Mouse (Mus musculus): ENCODE measurements around the gene Clcn5. TPM values are rescaled to one million over a fixed set of nuclear protein-coding genes. Genes with fewer than 3 reads are reported as not detected.

The Clcn5 gene
- polyA plus RNA-seq, 1 experiment from 2014 or later, result 36.0 TPM

- H3K4me2 ChIP-seq (ENCODE audit: low read depth, low read length), result peak overlapping the region; percentile 55
- no peaks in the 10 kb centered on the region for H3K4me1 ChIP-seq (ENCODE audit: control insufficient read depth, insufficient read depth, low read length)
- no peaks in the 10 kb centered on the region for H3K27me3 ChIP-seq (replicated peaks; ENCODE audit: control insufficient read depth, insufficient read depth, low read length)
- no peak for ATAC-seq (ENCODE audit: low read depth)
- 0 out of 2 replicates have a peak, but pooled peaks cover 3% of the 10 kb centered on the region for H3K36me3 ChIP-seq (ENCODE audit: control insufficient read depth, insufficient read depth, low read length)
- peak overlapping the region; percentile 60 for H3K9ac ChIP-seq (ENCODE audit: low read depth, low read length)
- WGBS, result 31% methylated on average over 10 of the region's 10 CpGs
- peak overlapping the region; percentile 85 for H3K27ac ChIP-seq (replicated peaks; ENCODE audit: low read depth, low read length)
- H3K9me3 ChIP-seq (ENCODE audit: control insufficient read depth, low read length), result no peaks in the 10 kb centered on the region
- peak overlapping the region; percentile 35 for H3K4me3 ChIP-seq (ENCODE audit: low read depth, low read length)
- DNase-seq (ENCODE audit: low spot score), result no peak
These were observed 131.5 kb downstream of the Clcn5 start for GRCm38 (mm10) chrX:7187455-7188310.

DNA sequence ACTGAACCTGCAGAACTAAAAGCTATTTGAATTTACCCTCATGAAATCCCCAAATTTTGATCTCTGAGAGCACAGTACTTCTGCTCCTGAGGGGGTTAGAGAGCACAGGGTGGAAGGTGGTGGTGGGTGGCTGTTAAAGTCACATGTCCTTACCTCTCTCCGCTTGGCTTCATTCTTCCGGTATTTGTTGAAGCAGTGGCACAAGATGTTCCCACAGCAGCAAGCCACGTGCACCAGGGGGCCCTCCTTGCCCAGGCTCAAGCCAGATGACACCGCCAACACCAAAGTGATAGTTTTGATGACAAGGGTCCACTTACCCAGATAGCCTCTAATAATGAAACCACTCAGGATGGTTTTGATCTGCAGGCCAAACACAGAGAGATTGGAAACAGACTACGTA, 149.0 kb downstream of the Clcn5 start:
- H3K27ac ChIP-seq (replicated peaks; ENCODE audit: low read depth, low read length), result no peak overlapping the region
- H3K9ac ChIP-seq (ENCODE audit: low read depth, low read length), result no peak overlapping the region
- DNase-seq (ENCODE audit: low spot score) (no peak), ATAC-seq (ENCODE audit: low read depth) (no peak)
- no peaks in the 10 kb centered on the region for H3K4me1 ChIP-seq (ENCODE audit: control insufficient read depth, insufficient read depth, low read length)
- H3K4me2 ChIP-seq (ENCODE audit: low read depth, low read length), result no peak overlapping the region
- H3K4me3 ChIP-seq (ENCODE audit: low read depth, low read length), result no peak overlapping the region
- no peaks in the 10 kb centered on the region for H3K9me3 ChIP-seq (ENCODE audit: control insufficient read depth, low read length)
- 0 out of 2 replicates have a peak, but pooled peaks cover 16% of the 10 kb centered on the region for H3K36me3 ChIP-seq (ENCODE audit: control insufficient read depth, insufficient read depth, low read length)
- 84% methylated on average over 5 of the region's 5 CpGs for WGBS
- H3K27me3 ChIP-seq (replicated peaks; ENCODE audit: control insufficient read depth, insufficient read depth, low read length), result no peaks in the 10 kb centered on the region

DNA sequence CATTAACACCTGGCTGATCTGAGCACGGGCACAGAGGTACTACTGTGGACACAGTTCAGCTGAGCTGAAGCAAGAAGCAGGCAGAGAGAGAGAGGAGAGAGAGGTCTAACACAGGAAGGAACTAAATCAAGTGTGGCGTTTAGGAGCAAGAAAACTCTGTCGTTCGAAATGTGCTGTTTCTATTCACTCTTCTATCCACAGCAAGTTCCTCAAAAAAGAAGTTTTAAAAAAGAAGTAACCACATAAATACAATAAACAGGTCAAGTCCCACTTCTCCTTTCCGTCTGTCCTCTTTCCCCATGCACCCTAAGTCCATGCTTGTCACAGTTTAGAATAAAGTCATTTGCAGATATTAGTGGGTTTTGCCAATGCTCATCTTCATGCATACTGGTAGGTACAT, 150.4 kb downstream of the Clcn5 start:
- Histone ChIP-seq H3K4me1 (ENCODE audit: control insufficient read depth, insufficient read depth, low read length) (no peaks in the 10 kb centered on the region), H3K4me2 (ENCODE audit: low read depth, low read length) (no peak overlapping the region), H3K27me3 (replicated peaks; ENCODE audit: control insufficient read depth, insufficient read depth, low read length) (no peaks in the 10 kb centered on the region), H3K9ac (ENCODE audit: low read depth, low read length) (no peak overlapping the region), H3K27ac (replicated peaks; ENCODE audit: low read depth, low read length) (no peak overlapping the region), H3K36me3 (ENCODE audit: control insufficient read depth, insufficient read depth, low read length) (0 out of 2 replicates have a peak, but pooled peaks cover 16% of the 10 kb centered on the region), H3K4me3 (ENCODE audit: low read depth, low read length) (no peak overlapping the region), H3K9me3 (ENCODE audit: control insufficient read depth, low read length) (no peaks in the 10 kb centered on the region)
- DNase-seq (ENCODE audit: low spot score) (no peak), ATAC-seq (ENCODE audit: low read depth) (no peak)
- 70% methylated on average over 5 of the region's 5 CpGs for WGBS

DNA sequence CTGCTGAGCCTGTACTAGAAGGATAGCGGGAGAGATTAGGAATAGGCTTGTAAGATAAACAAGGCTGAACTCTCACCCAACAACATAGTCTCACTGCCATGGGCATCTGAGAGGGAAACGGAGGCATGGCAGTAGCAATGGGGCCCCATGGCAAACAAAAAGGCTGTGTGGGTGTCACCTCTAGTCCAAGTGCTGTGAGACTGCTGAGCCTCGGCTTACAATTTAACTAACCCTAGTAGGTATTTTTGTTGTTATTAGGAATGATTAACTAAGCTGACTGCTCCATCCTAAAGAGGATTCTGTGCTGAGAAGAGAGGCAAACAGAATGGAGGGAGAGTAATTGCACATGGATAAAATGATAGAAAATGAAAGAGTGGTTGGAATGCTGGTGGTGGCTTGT, 161.2 kb downstream of the Clcn5 start:
- Histone ChIP-seq H3K36me3 (ENCODE audit: control insufficient read depth, insufficient read depth, low read length) (peaks cover 21% of the 10 kb centered on the region), H3K4me3 (ENCODE audit: low read depth, low read length) (no peak overlapping the region), H3K4me1 (ENCODE audit: control insufficient read depth, insufficient read depth, low read length) (no peaks in the 10 kb centered on the region), H3K27me3 (replicated peaks; ENCODE audit: control insufficient read depth, insufficient read depth, low read length) (no peaks in the 10 kb centered on the region), H3K4me2 (ENCODE audit: low read depth, low read length) (no peak overlapping the region), H3K9me3 (ENCODE audit: control insufficient read depth, low read length) (no peaks in the 10 kb centered on the region), H3K9ac (ENCODE audit: low read depth, low read length) (no peak overlapping the region), H3K27ac (replicated peaks; ENCODE audit: low read depth, low read length) (no peak overlapping the region)
- WGBS, result 92% methylated on average over 3 of the region's 3 CpGs
- DNase-seq (ENCODE audit: low spot score), result no peak
- no peak for ATAC-seq (ENCODE audit: low read depth)

DNA sequence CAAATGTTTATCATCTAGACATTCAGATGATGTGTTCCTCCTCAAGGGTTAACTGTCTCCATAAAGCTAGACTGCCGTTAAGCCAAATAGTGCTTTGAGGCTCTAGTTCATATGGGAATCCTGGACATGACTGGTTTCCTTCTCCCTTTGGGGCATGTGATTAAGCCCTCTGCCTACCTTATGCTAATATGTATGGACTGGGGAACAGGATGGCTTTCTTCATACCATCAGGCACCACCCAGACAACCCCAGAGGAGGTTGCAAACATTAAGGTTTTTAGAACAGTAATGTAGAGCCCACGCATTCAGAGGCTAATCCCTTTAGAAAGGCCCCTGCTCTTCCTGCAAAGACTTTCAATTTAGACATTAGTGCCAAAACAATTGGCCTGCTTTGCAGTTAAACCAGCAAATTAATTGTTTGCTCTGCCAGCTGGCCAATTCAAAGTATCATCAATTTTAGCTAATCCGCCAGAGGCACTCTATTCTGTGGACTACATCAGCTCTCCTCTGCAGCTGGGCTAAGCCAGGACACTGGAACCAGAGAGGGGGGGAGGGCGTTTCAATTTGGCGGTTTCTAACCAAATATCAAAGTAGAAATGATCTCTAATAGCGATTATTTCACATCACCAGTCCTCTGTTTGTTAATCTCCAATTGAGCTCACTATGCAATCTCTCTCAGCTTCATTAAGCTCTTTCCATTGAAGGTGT, 163.0 kb downstream of the Clcn5 start:
- Histone ChIP-seq H3K4me1 (ENCODE audit: control insufficient read depth, insufficient read depth, low read length) (no peaks in the 10 kb centered on the region), H3K4me2 (ENCODE audit: low read depth, low read length) (no peak overlapping the region), H3K9ac (ENCODE audit: low read depth, low read length) (no peak overlapping the region), H3K4me3 (ENCODE audit: low read depth, low read length) (no peak overlapping the region), H3K27me3 (replicated peaks; ENCODE audit: control insufficient read depth, insufficient read depth, low read length) (no peaks in the 10 kb centered on the region), H3K27ac (replicated peaks; ENCODE audit: low read depth, low read length) (no peak overlapping the region), H3K36me3 (ENCODE audit: control insufficient read depth, insufficient read depth, low read length) (peaks cover 17% of the 10 kb centered on the region), H3K9me3 (ENCODE audit: control insufficient read depth, low read length) (no peaks in the 10 kb centered on the region)
- ATAC-seq (ENCODE audit: low read depth) (no peak), DNase-seq (ENCODE audit: low spot score) (no peak)
- 71% methylated on average over 6 of the region's 6 CpGs for WGBS

- Histone ChIP-seq H3K27ac (replicated peaks; ENCODE audit: low read depth, low read length) (no peak overlapping the region), H3K27me3 (replicated peaks; ENCODE audit: control insufficient read depth, insufficient read depth, low read length) (no peaks in the 10 kb centered on the region), H3K4me2 (ENCODE audit: low read depth, low read length) (no peak overlapping the region), H3K4me3 (ENCODE audit: low read depth, low read length) (no peak overlapping the region), H3K36me3 (ENCODE audit: control insufficient read depth, insufficient read depth, low read length) (no peaks in the 10 kb centered on the region), H3K4me1 (ENCODE audit: control insufficient read depth, insufficient read depth, low read length) (no peaks in the 10 kb centered on the region), H3K9me3 (ENCODE audit: control insufficient read depth, low read length) (no peaks in the 10 kb centered on the region), H3K9ac (ENCODE audit: low read depth, low read length) (no peak overlapping the region)
- WGBS, result 75% methylated on average over 4 of the region's 4 CpGs
- no peak for DNase-seq (ENCODE audit: low spot score)
- ATAC-seq (ENCODE audit: low read depth), result no peak
These were observed 169.0 kb downstream of the Clcn5 start for GRCm38 (mm10) chrX:7150129-7150528.

- no peaks in the 10 kb centered on the region for H3K4me1 ChIP-seq (ENCODE audit: control insufficient read depth, insufficient read depth, low read length)
- no peak overlapping the region for H3K4me3 ChIP-seq (ENCODE audit: low read depth, low read length)
- DNase-seq (ENCODE audit: low spot score) (no peak), ATAC-seq (ENCODE audit: low read depth) (no peak)
- no peak overlapping the region for H3K4me2 ChIP-seq (ENCODE audit: low read depth, low read length)
- WGBS, result 45% methylated on average over 7 of the region's 7 CpGs
- no peaks in the 10 kb centered on the region for H3K9me3 ChIP-seq (ENCODE audit: control insufficient read depth, low read length)
- H3K36me3 ChIP-seq (ENCODE audit: control insufficient read depth, insufficient read depth, low read length), result no peaks in the 10 kb centered on the region
- H3K27me3 ChIP-seq (replicated peaks; ENCODE audit: control insufficient read depth, insufficient read depth, low read length), result no peaks in the 10 kb centered on the region
- no peak overlapping the region for H3K27ac ChIP-seq (replicated peaks; ENCODE audit: low read depth, low read length)
- H3K9ac ChIP-seq (ENCODE audit: low read depth, low read length), result no peak overlapping the region
These were observed 173.0 kb downstream of the Clcn5 start for GRCm38 (mm10) chrX:7146156-7146555.

- Histone ChIP-seq H3K27me3 (replicated peaks; ENCODE audit: control insufficient read depth, insufficient read depth, low read length) (no peaks in the 10 kb centered on the region), H3K4me2 (ENCODE audit: low read depth, low read length) (no peak overlapping the region), H3K9me3 (ENCODE audit: control insufficient read depth, low read length) (no peaks in the 10 kb centered on the region), H3K27ac (replicated peaks; ENCODE audit: low read depth, low read length) (no peak overlapping the region), H3K9ac (ENCODE audit: low read depth, low read length) (no peak overlapping the region), H3K4me3 (ENCODE audit: low read depth, low read length) (no peak overlapping the region), H3K36me3 (ENCODE audit: control insufficient read depth, insufficient read depth, low read length) (no peaks in the 10 kb centered on the region), H3K4me1 (ENCODE audit: control insufficient read depth, insufficient read depth, low read length) (no peaks in the 10 kb centered on the region)
- ATAC-seq (ENCODE audit: low read depth) (peak; percentile 83), DNase-seq (ENCODE audit: low spot score) (peak; percentile 46)
- WGBS, result 53% methylated on average over 4 of the region's 4 CpGs
These were observed 197.4 kb downstream of the Clcn5 start for GRCm38 (mm10) chrX:7121618-7122280.
